Mouse (Mus musculus) Muller cell, postnatal 12 days (primary cell): ENCODE results near the gene Zfp663.
A peak's percentile ranks its signal among the peaks of the same experiment; 100 is the strongest.

Experiments
- DNase-seq: peaks from one replicate; pipeline ENCODE4 v3.0.0-alpha.2; 2015; ENCODE audit errors: inconsistent ontology term

Gene Zfp663

GRCm38 (mm10) chr2:165370348-165370747, 1.8 kb upstream of the Zfp663 start:
- no peak for DNase-seq

- no peak for DNase-seq
Measured at GRCm38 (mm10) chr2:165367868-165368439, 575 bp downstream of the Zfp663 start.

GRCm38 (mm10) chr2:165367047-165367520, 1.4 kb downstream of the Zfp663 start:
- DNase-seq, result no peak

DNA sequence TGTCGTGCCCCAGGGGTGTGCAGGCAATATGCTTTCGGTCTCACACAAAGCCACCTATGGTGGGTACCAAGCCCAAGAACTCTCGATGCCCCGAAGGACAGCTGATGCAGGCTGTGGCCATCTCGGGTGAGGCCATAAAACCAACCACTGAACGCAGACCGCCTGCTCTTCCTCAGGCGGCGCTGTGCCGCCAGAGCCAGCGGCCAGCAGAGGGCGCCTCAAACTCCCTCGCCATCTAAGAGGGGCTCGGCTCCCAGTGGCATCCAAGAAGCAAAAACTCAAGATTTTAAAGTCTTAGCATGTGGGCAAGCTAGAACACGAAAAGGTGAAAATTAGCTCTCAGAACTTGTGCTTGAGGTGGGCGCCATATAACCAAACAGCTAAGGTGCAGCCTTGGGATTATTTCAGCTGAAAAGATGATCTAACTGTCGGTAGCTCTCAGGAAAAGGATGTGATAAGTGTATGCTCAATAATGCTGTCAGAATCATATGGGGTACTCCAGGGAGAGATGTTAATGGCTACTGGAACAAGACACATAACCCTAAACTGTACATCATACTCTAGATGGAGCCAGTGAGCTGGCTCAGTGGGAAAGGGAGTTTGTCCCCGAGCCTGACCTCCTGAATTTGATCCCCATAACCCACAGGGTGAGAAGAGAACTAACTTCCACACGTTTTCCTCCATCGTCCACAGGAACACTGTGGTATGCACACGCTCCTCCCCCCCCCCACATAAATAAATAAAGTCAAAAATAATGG, 4.0 kb downstream of the Zfp663 start:
- DNase-seq, result peak; percentile 48

DNA sequence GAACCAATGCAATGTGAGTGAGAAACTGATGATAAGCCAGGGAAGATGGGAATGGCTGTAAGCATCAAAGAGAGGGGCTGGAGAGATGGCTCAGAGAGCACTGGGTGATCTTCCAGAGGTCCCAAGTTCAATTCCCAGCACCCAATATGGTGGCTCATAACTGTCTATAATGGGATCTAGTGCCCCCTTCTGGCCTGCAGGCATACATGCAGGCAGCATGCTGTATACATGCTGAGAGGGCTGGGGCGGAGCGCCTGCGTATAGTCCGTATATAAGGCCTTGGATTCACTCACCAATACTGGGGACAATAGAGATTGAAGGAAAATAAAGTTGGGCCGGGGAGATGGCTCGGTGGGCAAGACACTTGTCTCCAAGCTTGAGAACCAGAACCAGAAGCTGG, 5.2 kb downstream of the Zfp663 start:
- DNase-seq, result no peak

GRCm38 (mm10) chr2:165360861-165361260, 7.7 kb downstream of the Zfp663 start:
- DNase-seq, result peak; percentile 29

DNA sequence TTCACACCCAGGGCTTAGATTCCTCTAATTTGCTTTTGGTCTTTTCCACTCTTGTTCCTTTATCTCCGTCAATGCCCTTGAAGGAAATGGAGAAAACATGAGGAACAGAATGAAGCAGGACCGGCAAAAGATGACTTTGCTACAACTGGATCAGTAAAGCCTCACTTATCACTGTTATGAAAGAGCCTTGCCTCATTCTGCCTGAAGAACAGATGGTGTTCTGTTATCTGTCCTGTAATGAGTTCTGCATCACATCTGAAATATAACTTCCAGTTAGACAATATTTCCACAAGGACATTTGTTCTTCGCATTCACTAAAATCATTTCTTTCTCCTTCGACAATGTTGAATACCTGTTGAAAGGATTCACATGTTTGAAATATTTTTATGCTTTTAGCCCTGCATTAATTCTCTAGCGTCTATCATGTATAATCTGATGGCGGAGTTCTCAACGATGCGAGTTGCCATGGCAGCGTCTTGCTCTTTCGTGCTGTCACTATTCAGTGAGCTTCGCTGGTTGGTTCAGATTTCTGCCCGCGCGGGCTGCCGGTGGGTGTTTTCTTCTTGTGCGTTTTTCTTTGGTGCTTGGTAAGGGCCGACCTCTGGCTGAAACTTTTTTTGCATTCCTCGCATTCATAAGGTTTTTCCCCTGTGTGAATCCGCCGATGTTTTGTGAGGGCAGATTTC, 16.6 kb downstream of the Zfp663 start:
- no peak for DNase-seq

- DNase-seq, result no peak
Measured at GRCm38 (mm10) chr2:165349466-165349865, 19.1 kb downstream of the Zfp663 start.

DNA sequence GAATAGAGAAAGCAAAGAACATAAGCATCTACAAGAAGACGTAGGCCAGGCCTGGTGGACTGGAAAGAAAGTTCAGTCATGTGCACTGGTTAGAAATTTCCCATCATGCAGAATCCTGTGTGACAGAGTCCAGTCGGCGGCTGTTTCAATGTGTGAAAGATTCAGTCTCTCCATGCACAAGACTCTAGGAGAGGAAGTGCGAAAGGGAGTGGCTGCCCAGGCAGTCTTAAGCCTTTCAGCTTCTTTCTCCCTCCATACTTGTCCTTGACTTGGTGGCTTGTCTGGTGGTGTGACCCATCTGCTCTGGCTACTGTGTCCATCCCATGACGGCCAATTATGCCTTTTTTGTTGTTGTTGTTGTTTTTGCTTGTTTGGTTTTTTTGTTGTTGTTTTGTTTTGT, 22.3 kb downstream of the Zfp663 start:
- DNase-seq, result no peak

DNA sequence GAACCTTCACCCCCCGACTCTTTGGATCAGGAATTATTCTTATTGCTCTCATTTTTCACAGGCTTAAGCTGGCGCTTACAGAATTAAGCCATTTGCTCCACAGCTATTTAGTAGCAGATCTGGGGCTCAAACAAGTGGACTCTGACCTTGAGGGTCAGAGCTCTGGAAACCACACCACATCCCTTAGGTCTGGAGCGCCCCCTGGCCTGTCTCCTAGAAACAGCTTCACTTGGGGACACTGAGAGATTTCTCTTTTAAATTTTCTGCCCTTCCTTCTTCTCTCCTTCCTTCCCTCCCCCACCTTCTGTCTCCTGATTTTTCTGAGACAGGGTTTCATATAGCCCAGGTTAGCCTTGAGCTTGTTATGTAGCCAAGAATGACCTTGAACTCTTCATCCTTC, 31.3 kb downstream of the Zfp663 start:
- DNase-seq, result peak; percentile 36

GRCm38 (mm10) chr2:165332610-165333210, 35.8 kb downstream of the Zfp663 start:
- no peak for DNase-seq

GRCm38 (mm10) chr2:165329703-165330102, 38.8 kb downstream of the Zfp663 start:
- DNase-seq, result no peak

DNA sequence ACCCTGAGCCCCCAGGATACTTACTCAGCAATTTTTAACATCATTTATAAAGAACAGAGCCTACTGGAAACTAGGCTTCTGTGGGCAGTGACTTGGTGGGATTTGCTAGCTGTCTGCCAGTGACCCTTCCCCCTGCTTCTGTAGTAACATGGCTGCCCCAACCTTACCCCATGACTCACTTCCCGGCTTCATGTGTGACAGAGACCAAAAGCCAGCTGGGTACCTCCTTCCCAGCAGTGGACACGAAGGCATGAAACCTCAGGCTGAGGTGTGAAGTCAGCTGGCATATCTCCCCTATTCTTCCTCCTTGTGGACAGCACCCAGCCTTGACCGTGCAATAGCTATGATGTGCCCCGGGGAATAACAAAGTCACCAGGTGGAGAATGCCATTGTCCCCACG, 39.8 kb downstream of the Zfp663 start:
- no peak for DNase-seq

DNA sequence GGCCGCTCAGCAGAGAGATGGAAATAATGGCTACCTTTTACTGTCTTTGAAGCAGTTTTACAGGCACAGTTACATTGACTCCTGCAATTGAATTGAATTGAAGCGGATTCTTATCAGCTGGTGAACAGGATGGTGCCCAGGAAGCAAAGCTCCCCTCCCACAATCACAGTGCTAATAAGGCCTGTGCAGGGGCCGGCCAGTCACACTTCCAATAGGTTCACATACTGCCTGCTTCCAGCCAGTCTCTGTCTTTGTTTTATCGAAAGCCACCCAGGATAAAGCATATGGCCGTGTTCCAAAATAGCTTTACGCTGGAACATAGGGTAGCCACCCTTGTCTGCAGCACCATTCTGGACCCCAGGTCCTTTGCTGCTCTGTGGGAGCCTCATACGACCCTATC, 41.1 kb downstream of the Zfp663 start:
- DNase-seq, result no peak

GRCm38 (mm10) chr2:165326304-165327190, 42.0 kb downstream of the Zfp663 start, which contains the start of gene Elmo2:
TSS of gene Elmo2 (minus strand) at chr2:165326479.
- DNase-seq, result peak; percentile 99

DNA sequence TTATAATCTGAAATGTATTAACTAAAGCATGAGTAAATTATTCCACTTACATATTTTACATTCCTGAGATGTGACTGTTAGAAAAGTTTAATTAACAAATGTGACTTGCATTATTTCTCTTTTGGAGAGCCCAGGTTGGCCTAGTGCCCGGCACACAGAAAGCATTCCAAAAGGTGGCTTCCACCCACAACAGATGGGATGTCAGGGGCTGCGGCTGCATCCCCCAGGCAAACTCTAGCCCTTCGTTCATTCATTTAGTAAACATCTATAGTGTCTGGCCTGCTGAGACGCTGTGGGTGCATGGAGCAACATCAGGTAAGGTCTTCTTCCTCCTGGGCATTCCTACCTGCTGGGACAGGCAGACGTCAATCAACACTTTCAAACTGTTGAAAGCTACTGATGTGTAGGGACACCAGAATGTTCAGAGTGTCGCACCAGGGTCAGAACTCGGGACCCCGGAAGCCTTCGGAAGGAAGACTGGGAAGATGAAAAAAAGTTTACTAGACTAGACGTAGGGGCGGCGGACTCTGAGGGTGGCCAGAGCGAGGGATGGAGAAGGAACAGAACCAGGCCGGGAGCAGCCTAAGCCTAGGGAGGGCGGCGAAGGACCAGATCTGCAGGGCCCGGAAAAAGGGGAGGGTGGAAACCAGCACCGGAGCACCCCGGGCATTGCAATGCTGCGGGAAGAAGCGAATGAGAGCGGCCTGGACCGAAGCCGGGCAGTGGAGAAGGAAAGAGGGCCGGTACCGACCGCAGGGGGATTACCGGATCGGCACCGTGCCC, 42.8 kb downstream of the Zfp663 start:
- peak; percentile 95 for DNase-seq

GRCm38 (mm10) chr2:165323928-165324327, 44.6 kb downstream of the Zfp663 start:
- peak; percentile 68 for DNase-seq

GRCm38 (mm10) chr2:165323484-165323883, 45.0 kb downstream of the Zfp663 start:
- peak; percentile 35 for DNase-seq

- DNase-seq, result no peak
Measured at GRCm38 (mm10) chr2:165321981-165322735, 46.4 kb downstream of the Zfp663 start.
